Mouse (Mus musculus): Measurements from ENCODE around the gene Lpin3.

DNA sequence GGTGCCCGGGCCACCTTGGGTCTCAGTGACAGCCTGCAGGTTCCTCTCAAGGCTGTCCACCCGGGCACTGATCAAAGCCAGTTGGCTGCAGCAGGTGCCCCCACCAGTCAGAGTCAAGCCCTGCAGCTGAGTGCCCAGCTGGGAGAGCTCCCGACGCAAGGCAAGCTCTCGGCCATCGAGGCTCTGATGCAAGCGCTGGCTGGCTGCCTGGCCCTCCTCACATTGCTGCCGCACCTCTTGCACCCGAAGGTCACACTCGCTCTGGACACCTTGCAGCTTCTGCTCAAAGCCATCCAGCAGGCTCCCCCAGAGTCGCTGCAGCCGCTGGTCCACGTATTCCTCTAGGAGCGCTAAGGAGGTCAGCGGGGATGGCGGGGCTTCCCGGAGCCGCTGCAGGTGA lies 28.1 kb downstream of the Lpin3 start:
- no peak for TF ChIP-seq CTCF (conservative IDR thresholded peaks at IDR 0.05; ENCODE audit: low read length)
- TF ChIP-seq NANOG (IDR thresholded peaks at IDR 0.05; ENCODE audit: borderline replicate concordance, low read length) = no peak

Measured in E14TG2a.4 (cell line).